Mouse (Mus musculus) cerebellum, adult 18-20 months (tissue): ENCODE results near the gene Pkp3.
"Not testable (repeated sequence)": the region's sequence is repeated elsewhere in the genome, so short reads cannot be mapped to it uniquely, and the experiment has no call there.

Source experiments
- DNase-seq, 2 experiments: peaks; one replicate each; pipeline ENCODE4 v3.0.0; 2021

Gene Pkp3

GRCm38 (mm10) chr7:141077841-141078240 lies at the start of gene Pkp3:
TSS of gene Pkp3 (plus strand) at chr7:141078218.
- DNase-seq, result no peak

- DNase-seq, result no peak
These were observed 49.2 kb upstream of the Pkp3 start, which contains the start of gene Gm17387 for GRCm38 (mm10) chr7:141028831-141029230. TSS of gene Gm17387 (plus strand) at chr7:141029131.

GRCm38 (mm10) chr7:141030390-141030789 lies 47.6 kb upstream of the Pkp3 start:
- DNase-seq, result no peak

- DNase-seq, result no peak
These were observed 45.4 kb upstream of the Pkp3 start for GRCm38 (mm10) chr7:141032458-141033167.

- DNase-seq, result not testable (repeated sequence)
These were observed 41.4 kb upstream of the Pkp3 start for GRCm38 (mm10) chr7:141036624-141037023.

GRCm38 (mm10) chr7:141038090-141039032 lies 39.7 kb upstream of the Pkp3 start:
- no peak for DNase-seq

- no peak for DNase-seq
These were observed 38.5 kb upstream of the Pkp3 start for GRCm38 (mm10) chr7:141039386-141040107.

GRCm38 (mm10) chr7:141040867-141041606 lies 37.0 kb upstream of the Pkp3 start:
- DNase-seq, result no peak

- peak; percentile 55 to 59 for DNase-seq
These were observed 36.4 kb upstream of the Pkp3 start for GRCm38 (mm10) chr7:141041661-141042060.

- DNase-seq, result no peak
These were observed 35.5 kb upstream of the Pkp3 start for GRCm38 (mm10) chr7:141042539-141042938.

- DNase-seq, result no peak
These were observed 31.0 kb upstream of the Pkp3 start for GRCm38 (mm10) chr7:141046931-141047580.

GRCm38 (mm10) chr7:141047581-141048225 lies 30.3 kb upstream of the Pkp3 start:
- peak; percentile 50 to 55 for DNase-seq

- peak; percentile 90 to 94 for DNase-seq
These were observed 29.5 kb upstream of the Pkp3 start for GRCm38 (mm10) chr7:141048226-141049218.

GRCm38 (mm10) chr7:141049326-141049725 lies 28.7 kb upstream of the Pkp3 start:
- no peak for DNase-seq

- no peak for DNase-seq
These were observed 26.8 kb upstream of the Pkp3 start for GRCm38 (mm10) chr7:141051060-141051685.

GRCm38 (mm10) chr7:141052016-141052415 lies 26.0 kb upstream of the Pkp3 start:
- DNase-seq, result no peak

GRCm38 (mm10) chr7:141052421-141052820 lies 25.6 kb upstream of the Pkp3 start:
- no peak for DNase-seq

- no peak for DNase-seq
These were observed 22.2 kb upstream of the Pkp3 start for GRCm38 (mm10) chr7:141055785-141056184.

GRCm38 (mm10) chr7:141056976-141057375 lies 21.0 kb upstream of the Pkp3 start:
- DNase-seq, result no peak
